Mouse (Mus musculus): ENCODE measurements around the gene Serpina9. TPM values are rescaled to one million over a fixed set of nuclear protein-coding genes. Genes with fewer than 3 reads are reported as not detected.
A peak's percentile ranks its signal among the peaks of the same experiment; 100 is the strongest.

Serpina9 gene
- polyA plus RNA-seq, 1 experiment = not detected

DNA sequence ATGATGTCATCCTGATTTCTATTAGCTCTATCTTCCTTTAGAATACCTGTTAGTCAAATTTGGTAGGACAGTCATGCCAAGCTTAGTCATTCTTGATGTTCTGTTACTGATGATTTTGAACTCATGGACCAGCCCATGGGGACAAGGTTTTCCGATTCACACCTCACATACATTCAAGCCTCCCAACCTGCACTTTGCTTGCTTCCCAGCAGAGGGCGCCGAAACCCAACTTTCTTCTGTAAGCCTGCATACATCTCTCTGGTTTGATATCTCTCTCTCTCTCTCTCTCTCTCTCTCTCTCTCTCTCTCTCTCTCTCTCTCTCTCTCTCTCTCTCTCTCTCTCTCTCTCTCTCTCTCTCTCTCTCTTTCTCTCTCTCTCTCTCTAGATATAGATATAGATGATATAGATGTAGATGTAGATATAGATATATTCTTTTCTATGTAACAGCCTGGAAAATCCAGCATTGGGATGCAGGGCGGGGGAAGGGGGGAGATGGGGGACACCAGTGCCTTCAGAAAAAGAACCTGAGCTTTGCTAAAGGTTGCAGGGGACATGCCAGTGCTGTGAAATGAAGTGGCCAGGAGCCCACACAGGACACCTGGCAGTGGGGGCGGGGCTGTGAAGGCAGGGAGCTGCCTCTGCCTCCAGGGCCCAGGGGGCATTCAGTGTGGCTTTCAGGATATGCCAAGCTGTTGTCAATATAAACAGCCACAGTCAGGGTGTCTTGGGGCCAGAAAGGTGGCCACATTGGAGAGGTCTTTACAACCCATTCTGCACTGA lies 18.1 kb downstream of the Serpina9 start:
- 41% methylated on average over 5 of the region's 5 CpGs for WGBS
- Histone ChIP-seq H3K4me3 (ENCODE audit: extremely low read depth, insufficient read depth, insufficient read length) (no peak overlapping the region), H3K4me1 (ENCODE audit: control insufficient read depth, insufficient read depth, insufficient read length) (no peaks in the 10 kb centered on the region), H3K27me3 (ENCODE audit: control insufficient read depth, insufficient read depth, low read length) (no peaks in the 10 kb centered on the region), H3K27ac (ENCODE audit: insufficient read depth, low read length) (no peak overlapping the region), H3K36me3 (ENCODE audit: control insufficient read depth, insufficient read depth, low read length) (no peaks in the 10 kb centered on the region)
- TF ChIP-seq CTCF (IDR thresholded peaks at IDR 0.05; ENCODE audit: extremely low read depth, insufficient read depth, insufficient read length, insufficient replicate concordance) (peak; percentile 73; the same call in 1 of the 2 replicates), POLR2A (IDR thresholded peaks at IDR 0.05; ENCODE audit: low read depth, low read length) (no peak)
- DNase-seq (ENCODE audit: low read depth in 1 of 2, low spot score in 2 of 2) = peak; percentile 8 to 50

- Histone ChIP-seq H3K27ac (ENCODE audit: insufficient read depth, low read length) (no peak overlapping the region), H3K27me3 (ENCODE audit: control insufficient read depth, insufficient read depth, low read length) (no peaks in the 10 kb centered on the region), H3K36me3 (ENCODE audit: control insufficient read depth, insufficient read depth, low read length) (no peaks in the 10 kb centered on the region), H3K4me3 (ENCODE audit: extremely low read depth, insufficient read depth, insufficient read length) (no peak overlapping the region), H3K4me1 (ENCODE audit: control insufficient read depth, insufficient read depth, insufficient read length) (no peaks in the 10 kb centered on the region)
- WGBS = 46% methylated on average over 7 of the region's 7 CpGs
- TF ChIP-seq POLR2A (IDR thresholded peaks at IDR 0.05; ENCODE audit: low read depth, low read length) (no peak), CTCF (IDR thresholded peaks at IDR 0.05; ENCODE audit: extremely low read depth, insufficient read depth, insufficient read length, insufficient replicate concordance) (no peak)
- DNase-seq (ENCODE audit: low read depth in 1 of 2, low spot score in 2 of 2) = no peak
Measured at GRCm38 (mm10) chr12:103992945-103993344, 20.6 kb downstream of the Serpina9 start.

- DNase-seq (ENCODE audit: low read depth in 1 of 2, low spot score in 2 of 2) = no peak
- no peaks in the 10 kb centered on the region for H3K36me3 ChIP-seq (ENCODE audit: control insufficient read depth, insufficient read depth, low read length)
- no peak within 1 kb of the TSS for H3K4me3 ChIP-seq (ENCODE audit: extremely low read depth, insufficient read depth, insufficient read length)
- no peak for TF ChIP-seq CTCF (IDR thresholded peaks at IDR 0.05; ENCODE audit: extremely low read depth, insufficient read depth, insufficient read length, insufficient replicate concordance)
- H3K4me1 ChIP-seq (ENCODE audit: control insufficient read depth, insufficient read depth, insufficient read length) = no peaks in the 10 kb centered on the region
- H3K27ac ChIP-seq (ENCODE audit: insufficient read depth, low read length) = no peak within 1 kb of the TSS
- WGBS = 88% methylated on average over 6 of the region's 6 CpGs
- no peaks in the 10 kb centered on the region for H3K27me3 ChIP-seq (ENCODE audit: control insufficient read depth, insufficient read depth, low read length)
Measured at GRCm38 (mm10) chr12:103989857-103990256, 23.7 kb downstream of the Serpina9 start, which contains the start of gene Serpina11. TSS of gene Serpina11 (minus strand) at chr12:103989957.

DNA sequence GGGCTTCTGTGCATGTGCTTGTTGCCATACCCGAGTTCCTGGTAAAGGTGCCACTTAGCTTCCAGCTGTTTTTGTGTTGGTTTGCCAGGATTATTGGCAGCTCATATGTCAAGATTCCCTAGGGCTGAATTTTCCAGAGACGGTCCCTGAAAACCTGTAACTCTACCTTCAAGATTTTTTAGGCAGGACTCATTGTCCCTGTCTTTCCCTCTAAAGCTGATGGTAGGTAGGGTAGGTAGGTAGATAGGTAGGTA lies 24.1 kb downstream of the Serpina9 start:
- Histone ChIP-seq H3K27me3 (ENCODE audit: control insufficient read depth, insufficient read depth, low read length) (no peaks in the 10 kb centered on the region), H3K36me3 (ENCODE audit: control insufficient read depth, insufficient read depth, low read length) (no peaks in the 10 kb centered on the region), H3K4me3 (ENCODE audit: extremely low read depth, insufficient read depth, insufficient read length) (no peak overlapping the region), H3K27ac (ENCODE audit: insufficient read depth, low read length) (no peak overlapping the region), H3K4me1 (ENCODE audit: control insufficient read depth, insufficient read depth, insufficient read length) (no peaks in the 10 kb centered on the region)
- DNase-seq (ENCODE audit: low read depth in 1 of 2, low spot score in 2 of 2) = no peak
- WGBS = 82% methylated on average over 2 of the region's 2 CpGs
- TF ChIP-seq POLR2A (IDR thresholded peaks at IDR 0.05; ENCODE audit: low read depth, low read length) = no peak
- TF ChIP-seq CTCF (IDR thresholded peaks at IDR 0.05; ENCODE audit: extremely low read depth, insufficient read depth, insufficient read length, insufficient replicate concordance) = no peak

GRCm38 (mm10) chr12:103988754-103989513 lies 24.6 kb downstream of the Serpina9 start:
- Histone ChIP-seq H3K4me3 (ENCODE audit: extremely low read depth, insufficient read depth, insufficient read length) (no peak overlapping the region), H3K36me3 (ENCODE audit: control insufficient read depth, insufficient read depth, low read length) (no peaks in the 10 kb centered on the region), H3K27me3 (ENCODE audit: control insufficient read depth, insufficient read depth, low read length) (no peaks in the 10 kb centered on the region), H3K4me1 (ENCODE audit: control insufficient read depth, insufficient read depth, insufficient read length) (no peaks in the 10 kb centered on the region), H3K27ac (ENCODE audit: insufficient read depth, low read length) (no peak overlapping the region)
- WGBS = 56% methylated on average over 14 of the region's 14 CpGs
- DNase-seq (ENCODE audit: low read depth in 1 of 2, low spot score in 2 of 2) = no peak
- TF ChIP-seq CTCF (IDR thresholded peaks at IDR 0.05; ENCODE audit: extremely low read depth, insufficient read depth, insufficient read length, insufficient replicate concordance) (no peak), POLR2A (IDR thresholded peaks at IDR 0.05; ENCODE audit: low read depth, low read length) (no peak)

DNA sequence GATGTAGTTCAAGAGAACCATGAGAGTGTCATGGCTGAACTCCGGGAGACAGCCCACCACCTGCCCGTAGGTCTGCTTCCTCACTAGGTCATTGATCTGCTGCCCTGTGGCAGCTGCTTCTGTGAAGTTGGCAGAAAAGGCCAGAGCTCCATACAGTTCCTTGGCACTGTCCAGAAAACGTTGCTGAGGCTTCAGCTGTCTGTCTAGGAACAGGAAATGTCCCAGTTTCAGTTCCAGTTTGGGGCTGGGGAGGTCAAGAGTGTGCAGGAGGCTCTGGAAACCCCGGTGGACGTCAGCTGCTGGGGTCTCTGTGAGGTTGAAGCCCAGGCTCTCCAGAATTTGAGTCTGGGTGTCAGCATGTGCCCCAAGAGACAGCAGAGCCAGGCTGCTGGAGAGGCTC lies 27.7 kb downstream of the Serpina9 start:
- no peaks in the 10 kb centered on the region for H3K36me3 ChIP-seq (ENCODE audit: control insufficient read depth, insufficient read depth, low read length)
- DNase-seq (ENCODE audit: low read depth in 1 of 2, low spot score in 2 of 2) = no peak
- TF ChIP-seq CTCF (IDR thresholded peaks at IDR 0.05; ENCODE audit: extremely low read depth, insufficient read depth, insufficient read length, insufficient replicate concordance) (no peak), POLR2A (IDR thresholded peaks at IDR 0.05; ENCODE audit: low read depth, low read length) (no peak)
- H3K27ac ChIP-seq (ENCODE audit: insufficient read depth, low read length) = no peak overlapping the region
- H3K4me1 ChIP-seq (ENCODE audit: control insufficient read depth, insufficient read depth, insufficient read length) = no peaks in the 10 kb centered on the region
- H3K4me3 ChIP-seq (ENCODE audit: extremely low read depth, insufficient read depth, insufficient read length) = no peak overlapping the region
- H3K27me3 ChIP-seq (ENCODE audit: control insufficient read depth, insufficient read depth, low read length) = no peaks in the 10 kb centered on the region
- 33% methylated on average over 5 of the region's 5 CpGs for WGBS

DNA sequence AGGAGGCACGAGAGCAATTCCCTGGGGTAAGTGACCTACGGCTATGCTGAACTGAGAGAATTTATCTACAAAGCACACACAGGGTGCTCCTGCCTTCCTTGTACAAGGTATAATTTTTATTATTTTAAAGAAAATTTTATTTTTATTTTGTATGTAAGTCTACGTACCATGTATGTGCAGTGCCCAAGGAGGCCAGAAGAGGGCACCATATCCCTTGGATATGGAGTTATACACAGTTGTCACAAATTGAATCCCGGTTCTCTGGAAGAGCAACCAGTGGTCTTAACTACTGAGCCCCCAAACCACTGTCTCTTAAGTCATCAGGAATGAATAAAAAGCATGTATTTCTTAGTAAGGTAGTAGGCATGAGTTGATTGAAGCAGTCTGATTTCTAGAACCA lies 28.6 kb downstream of the Serpina9 start:
- H3K4me3 ChIP-seq (ENCODE audit: extremely low read depth, insufficient read depth, insufficient read length) = no peak overlapping the region
- TF ChIP-seq CTCF (IDR thresholded peaks at IDR 0.05; ENCODE audit: extremely low read depth, insufficient read depth, insufficient read length, insufficient replicate concordance) = no peak
- TF ChIP-seq POLR2A (IDR thresholded peaks at IDR 0.05; ENCODE audit: low read depth, low read length) = no peak
- H3K27ac ChIP-seq (ENCODE audit: insufficient read depth, low read length) = no peak overlapping the region
- no peaks in the 10 kb centered on the region for H3K36me3 ChIP-seq (ENCODE audit: control insufficient read depth, insufficient read depth, low read length)
- no peak for DNase-seq (ENCODE audit: low read depth in 1 of 2, low spot score in 2 of 2)
- no peaks in the 10 kb centered on the region for H3K27me3 ChIP-seq (ENCODE audit: control insufficient read depth, insufficient read depth, low read length)
- 61% methylated on average over 4 of the region's 4 CpGs for WGBS
- no peaks in the 10 kb centered on the region for H3K4me1 ChIP-seq (ENCODE audit: control insufficient read depth, insufficient read depth, insufficient read length)

All from spleen, adult 2 months (tissue).